Mouse (Mus musculus) splenic B cell, adult 2 months (primary cell): Measurements from ENCODE around the gene Stk36.
A peak's percentile ranks its signal among the peaks of the same experiment; 100 is the strongest.

Experiments used
- DNase-seq: peaks from one replicate; pipeline ENCODE4 v3.0.0-alpha.2; 2011; ENCODE audit warnings: low read depth, low spot score
- H3K27me3 ChIP-seq: 2 replicates; pipeline ENCODE4 v1.6.1; 2012; ENCODE audit warnings: mild to moderate bottlenecking, low read length, moderate library complexity, mixed read lengths; ENCODE audit not compliant: control insufficient read depth, poor library complexity, insufficient read depth, severe bottlenecking
- H3K36me3 ChIP-seq: 2 replicates; pipeline ENCODE4 v1.6.1; 2012; ENCODE audit warnings: mild to moderate bottlenecking, low read length, moderate library complexity, mixed read lengths; ENCODE audit not compliant: control insufficient read depth, poor library complexity, insufficient read depth, severe bottlenecking

The Stk36 gene

DNA sequence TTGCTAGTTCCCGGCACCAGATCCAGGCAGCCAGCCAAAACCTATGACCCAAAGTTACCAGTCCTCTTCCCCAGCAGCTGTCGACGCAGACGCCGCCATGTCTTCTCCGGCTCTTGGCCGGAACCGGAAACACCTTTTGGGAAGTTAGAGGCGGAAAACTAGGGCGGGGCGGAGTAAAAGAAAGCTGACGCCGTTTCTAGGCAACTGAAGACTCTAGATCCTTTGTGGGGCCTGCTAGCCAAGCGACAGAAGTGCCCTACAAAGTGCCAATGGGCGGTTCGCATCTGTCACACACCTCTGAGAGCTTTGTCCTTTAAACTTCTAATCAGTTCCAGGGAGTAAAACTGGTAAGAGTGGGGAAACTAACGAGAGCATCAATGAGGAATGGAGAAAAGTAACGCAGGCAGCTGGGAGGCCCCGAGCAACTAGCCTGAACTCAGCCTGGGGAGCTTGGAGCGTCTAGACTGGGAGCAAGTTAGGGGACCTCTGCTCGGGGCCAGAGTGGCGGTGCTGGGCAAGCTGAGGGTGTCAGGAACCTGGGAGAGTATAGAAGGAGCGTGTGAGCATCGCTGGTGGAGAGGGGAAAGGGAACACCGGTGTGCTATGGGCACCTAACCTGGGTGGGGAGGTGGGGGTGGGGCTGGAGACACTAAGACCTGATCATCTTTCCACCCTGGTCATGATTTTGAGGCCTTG, at the start of gene Stk36, which contains the start of gene Rnf25:
Gene Stk36 (plus strand): TSS at position 179 of the 696 bp plus-strand sequence.
Gene Rnf25 (minus strand): TSS at position 131 of the 696 bp plus-strand sequence.
- Histone ChIP-seq H3K36me3 (peaks cover 5% of the 10 kb centered on the region; the same call in 1 of the 2 replicates), H3K27me3 (no peaks in the 10 kb centered on the region)
- DNase-seq: peak; percentile 85

DNA sequence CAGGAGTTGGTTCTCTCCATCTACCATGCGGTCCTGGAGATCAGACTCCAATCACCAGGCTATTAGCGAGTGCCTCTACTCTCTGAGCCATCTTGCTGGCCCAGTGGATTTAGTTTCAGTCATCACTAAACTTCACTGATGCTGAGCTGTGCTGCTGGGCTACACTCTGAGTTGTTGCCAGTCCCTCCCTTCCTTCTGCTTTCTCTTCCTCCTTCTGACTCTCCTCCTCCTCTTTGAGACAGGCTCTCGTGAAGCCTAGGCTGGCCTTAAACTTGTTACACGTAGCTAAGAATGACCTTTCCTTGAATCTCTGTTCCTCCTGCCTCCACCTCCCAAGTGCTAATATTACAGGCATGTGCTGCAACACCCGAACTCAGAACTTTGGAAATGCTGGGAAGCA, 42.2 kb upstream of the Stk36 start:
- Histone ChIP-seq H3K36me3 (no peaks in the 10 kb centered on the region), H3K27me3 (no peaks in the 10 kb centered on the region)
- no peak for DNase-seq

DNA sequence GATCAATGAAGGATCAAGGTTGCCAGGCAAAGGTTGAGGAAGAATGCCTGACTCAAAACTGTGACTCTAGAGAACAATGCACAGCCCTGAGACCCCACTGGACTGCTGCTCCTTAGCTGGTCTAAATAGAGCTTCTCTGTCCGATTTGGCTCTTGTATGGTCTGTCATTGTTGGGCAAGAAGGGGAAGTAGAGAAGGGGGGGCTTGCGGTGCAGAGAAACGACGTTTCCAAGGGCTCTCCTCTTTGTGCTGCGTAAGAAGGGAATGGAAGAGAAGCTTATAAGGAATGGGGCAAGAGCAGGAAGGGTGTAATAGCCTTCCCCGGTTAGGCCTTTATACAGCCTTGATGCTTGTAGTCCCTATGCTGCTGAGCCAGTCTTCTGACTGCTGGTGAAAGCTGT, 35.4 kb upstream of the Stk36 start:
- DNase-seq: no peak
- Histone ChIP-seq H3K36me3 (peaks cover 3% of the 10 kb centered on the region; the same call in 1 of the 2 replicates), H3K27me3 (no peaks in the 10 kb centered on the region)

DNA sequence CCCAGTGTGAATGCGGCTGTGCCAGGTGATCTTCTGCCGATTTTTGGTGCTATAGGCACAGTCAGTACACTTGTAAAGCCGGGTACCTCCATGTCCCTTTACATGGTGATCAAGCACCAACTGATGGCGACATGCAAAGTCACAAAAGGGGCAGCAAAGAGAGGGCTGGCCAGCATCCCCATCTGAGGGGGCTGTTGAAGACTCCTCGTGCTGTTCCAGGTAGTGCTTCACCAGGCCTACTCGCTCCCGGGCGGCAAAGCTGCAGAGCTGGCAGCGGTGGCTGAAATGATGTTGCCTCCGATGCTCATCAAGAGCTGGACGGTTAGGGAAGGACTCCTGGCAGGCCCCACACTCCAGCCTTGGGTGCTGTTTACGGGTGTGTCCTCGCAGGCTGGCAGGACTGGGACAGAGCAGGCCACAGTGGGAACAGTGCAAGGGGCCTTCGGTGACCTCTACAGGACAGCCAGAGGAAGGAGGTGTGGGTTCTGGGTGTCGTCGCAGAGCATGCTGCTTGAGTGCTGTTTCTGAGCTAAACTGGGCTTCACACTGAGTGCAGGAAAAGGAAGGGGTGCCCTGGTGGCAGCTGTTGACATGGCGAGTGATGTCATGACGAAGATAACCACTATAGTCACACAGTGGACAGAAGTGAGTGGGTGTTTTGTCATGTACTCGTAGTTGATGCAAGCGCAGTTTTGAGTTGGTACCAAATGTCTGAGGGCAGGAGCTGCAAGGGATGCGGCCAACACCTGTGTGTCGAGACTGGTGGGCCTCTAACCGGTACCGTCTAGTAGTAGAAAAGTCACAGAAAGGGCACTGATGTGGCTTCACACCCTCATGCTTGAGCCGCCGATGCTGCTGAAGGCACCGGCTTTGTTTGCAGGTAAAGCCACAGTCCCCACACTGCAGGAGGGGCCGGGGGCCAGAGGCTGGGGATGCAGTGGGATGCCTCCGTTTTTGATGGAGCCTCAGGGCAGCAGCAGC, 31.2 kb upstream of the Stk36 start:
- no peak for DNase-seq
- Histone ChIP-seq H3K36me3 (peaks cover 13% of the 10 kb centered on the region), H3K27me3 (no peaks in the 10 kb centered on the region)

DNA sequence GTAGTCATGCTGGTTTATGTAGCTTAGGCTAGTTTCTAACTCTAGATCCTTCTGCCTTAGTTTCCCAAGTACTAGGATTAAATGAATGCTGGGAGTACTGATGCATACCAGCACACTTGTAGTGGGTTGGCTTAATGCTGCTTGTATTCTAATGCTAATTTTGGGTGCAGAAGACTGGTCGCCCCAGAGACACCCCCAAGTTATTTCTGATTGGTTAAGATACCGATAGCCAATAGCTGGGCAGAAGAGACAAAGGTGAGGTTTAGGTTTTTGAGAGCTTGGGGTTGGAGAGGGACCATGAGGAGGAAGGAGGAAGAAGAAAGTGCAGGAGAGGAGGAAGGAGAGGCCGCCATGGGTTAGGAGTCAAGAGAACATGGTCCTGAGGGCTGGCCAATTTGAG, 18.6 kb upstream of the Stk36 start:
- H3K36me3 ChIP-seq: peaks cover 7% of the 10 kb centered on the region
- no peaks in the 10 kb centered on the region; the same call in 1 of the 2 replicates for H3K27me3 ChIP-seq
- DNase-seq: no peak

DNA sequence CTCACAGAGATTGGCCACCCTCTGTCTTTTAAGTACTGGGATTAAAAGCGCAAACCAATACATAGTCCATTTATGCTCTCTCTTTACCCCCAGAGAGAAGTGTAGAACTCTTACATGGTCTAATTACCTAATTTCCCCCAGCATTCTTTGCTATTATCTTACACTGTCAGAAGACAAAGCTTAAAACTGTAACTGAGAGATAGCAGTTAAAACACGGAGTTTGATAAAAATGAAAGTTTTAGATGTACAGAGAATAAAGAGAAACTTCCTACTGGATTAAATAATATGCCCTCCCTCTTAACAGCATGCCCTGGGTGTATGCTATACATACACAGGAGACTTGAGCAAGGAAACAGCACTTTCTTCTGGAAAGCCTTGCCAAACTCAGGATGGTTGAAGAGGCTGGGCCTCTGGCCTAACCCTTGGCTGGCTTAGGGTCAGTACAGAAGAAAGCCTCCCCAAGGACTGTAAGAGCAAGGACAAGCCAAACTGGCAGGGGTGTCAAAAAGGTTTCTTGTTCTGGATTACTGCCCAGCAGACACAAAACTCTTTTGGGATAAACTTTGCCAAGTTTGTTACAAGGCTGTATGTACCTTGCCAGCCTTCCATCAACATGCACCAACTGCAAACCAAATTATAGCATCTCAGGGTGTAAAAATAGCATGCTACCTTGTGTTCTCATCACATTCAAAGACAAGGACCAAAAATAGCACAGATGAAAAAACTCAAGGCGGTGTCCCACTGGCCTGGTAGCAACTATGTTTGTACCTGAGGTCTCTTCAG, 16.4 kb upstream of the Stk36 start:
- Histone ChIP-seq H3K27me3 (no peaks in the 10 kb centered on the region), H3K36me3 (no peaks in the 10 kb centered on the region; the same call in none of the 2 replicates)
- DNase-seq: no peak

DNA sequence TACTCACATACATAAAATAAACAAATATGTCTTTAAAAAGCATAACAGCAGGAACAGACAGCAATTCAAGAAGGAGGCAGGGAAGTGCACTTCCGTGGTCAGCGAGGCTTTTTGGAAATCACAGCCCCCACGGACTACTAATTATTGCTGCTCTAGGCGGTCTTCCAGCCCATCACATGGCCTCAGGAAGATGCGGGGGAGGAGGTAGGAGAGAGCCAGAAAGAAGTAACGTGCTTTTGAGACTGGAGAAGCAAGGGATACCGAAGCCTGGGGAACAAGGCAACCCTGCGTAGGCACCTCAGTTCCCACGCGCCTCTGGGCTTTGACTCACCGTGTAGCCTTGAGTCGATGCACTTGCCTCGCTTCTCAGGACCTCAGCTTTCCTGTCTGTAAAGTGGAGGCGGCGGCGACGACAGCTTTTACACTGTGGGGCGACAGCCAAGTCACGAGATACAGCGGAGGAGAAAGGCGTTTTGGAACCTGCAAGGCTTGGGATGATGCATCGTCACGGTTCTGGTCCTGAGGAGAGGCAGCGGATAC, 13.9 kb upstream of the Stk36 start:
- Histone ChIP-seq H3K36me3 (no peaks in the 10 kb centered on the region; the same call in 1 of the 2 replicates), H3K27me3 (no peaks in the 10 kb centered on the region)
- no peak for DNase-seq

DNA sequence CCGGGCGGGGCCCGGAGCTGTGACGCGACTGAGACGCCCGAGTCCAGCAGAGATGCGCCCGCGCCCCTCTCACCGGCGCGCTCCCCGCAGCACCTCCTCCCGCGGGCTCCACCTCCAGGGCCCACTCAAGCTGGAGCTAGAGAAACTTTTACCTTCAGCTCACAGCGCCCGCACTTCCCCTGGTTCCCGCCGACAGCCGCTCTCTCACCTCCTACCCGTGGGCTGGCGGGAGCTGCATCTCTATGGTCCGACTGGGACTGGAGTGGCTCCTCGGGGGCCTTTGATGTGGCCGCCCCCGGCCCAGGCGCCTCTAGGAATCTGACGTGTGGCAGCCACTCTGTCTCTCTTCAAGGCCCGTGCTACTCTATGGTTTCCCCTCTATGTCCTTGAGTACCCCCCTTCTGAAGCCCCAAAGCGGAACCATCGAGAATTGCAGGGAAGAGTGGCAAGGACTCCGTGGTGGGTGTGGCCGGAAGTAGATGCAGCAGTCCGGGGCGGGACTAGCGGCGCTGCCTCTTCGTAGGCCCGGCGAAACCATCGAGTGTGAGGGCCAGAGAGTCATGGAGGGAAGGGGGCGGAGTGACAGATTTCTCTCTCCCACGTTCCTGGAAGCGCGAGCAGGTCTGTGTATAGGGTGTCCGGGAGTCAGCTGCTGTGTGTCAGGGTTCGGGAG, 13.3 kb upstream of the Stk36 start, which contains the start of the genes Zfp142 and Bcs1l:
Gene Zfp142 (minus strand): TSS at position 474 of the 673 bp plus-strand sequence.
Gene Bcs1l (plus strand): TSS at position 517 of the 673 bp plus-strand sequence.
- Histone ChIP-seq H3K36me3 (no peaks in the 10 kb centered on the region; the same call in 1 of the 2 replicates), H3K27me3 (no peaks in the 10 kb centered on the region)

DNA sequence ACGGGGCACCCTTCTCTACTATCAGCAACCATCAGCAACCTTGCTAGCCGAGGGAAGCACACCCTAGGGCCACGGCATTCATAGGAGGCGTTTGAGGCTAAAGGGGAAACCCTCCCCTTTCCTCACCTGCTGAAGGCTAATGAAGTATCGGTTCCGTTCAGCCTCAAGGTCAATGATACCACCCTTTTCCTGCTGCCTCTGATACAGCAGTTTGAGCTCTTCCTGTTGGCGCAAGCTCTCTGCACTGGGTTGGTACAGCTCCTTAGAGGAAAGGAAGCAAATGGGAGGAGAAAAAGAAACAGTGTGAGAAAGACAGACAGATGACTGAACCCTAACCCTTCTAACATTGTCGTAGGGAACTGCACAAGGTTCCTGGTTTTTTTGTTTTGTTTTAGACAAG, 6.8 kb upstream of the Stk36 start:
- no peaks in the 10 kb centered on the region for H3K27me3 ChIP-seq
- no peak for DNase-seq
- peaks cover 15% of the 10 kb centered on the region for H3K36me3 ChIP-seq

More for the DNA sequence above, 13.3 kb upstream of the Stk36 start, which contains the start of the genes Zfp142 and Bcs1l:
- DNase-seq: peak; percentile 97

DNA sequence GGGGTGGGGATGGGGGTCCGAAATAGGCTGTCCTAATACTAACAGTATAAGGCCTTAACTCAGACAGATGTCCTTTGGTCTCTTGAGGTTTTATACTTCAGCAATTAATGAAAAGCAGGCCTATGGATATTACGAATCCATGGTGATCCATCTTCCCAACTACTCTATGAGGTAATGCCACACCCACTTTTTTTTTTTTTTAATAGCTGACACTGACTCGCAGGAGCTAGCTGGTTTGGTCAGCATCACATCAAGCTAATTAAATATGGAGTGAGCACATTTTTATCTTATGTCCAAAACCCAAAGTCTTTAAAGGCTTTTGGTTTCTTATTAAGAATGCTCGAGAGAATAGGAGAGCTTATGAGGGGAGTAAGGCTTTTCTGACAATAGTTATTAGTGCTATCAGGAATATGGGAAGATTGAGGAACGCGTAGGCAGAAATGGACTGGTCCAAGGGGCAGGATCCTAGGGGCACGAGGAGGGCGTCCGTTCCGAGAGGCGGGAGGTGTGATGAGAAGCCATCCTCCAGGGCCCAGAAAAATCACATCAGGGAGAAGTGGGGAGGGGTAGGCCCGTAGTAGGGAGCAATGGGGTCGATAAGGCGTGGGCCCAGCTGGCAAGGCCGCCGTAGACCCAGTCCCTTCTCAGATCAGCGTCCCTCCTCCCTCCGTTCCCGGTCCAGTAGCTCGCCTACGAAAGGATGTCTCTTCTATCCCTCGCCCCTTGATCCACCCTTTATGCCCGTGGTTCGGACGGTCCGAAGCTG, 561 bp upstream of the Stk36 start:
- Histone ChIP-seq H3K36me3 (peaks cover 7% of the 10 kb centered on the region; the same call in 1 of the 2 replicates), H3K27me3 (no peaks in the 10 kb centered on the region)
- DNase-seq: no peak

DNA sequence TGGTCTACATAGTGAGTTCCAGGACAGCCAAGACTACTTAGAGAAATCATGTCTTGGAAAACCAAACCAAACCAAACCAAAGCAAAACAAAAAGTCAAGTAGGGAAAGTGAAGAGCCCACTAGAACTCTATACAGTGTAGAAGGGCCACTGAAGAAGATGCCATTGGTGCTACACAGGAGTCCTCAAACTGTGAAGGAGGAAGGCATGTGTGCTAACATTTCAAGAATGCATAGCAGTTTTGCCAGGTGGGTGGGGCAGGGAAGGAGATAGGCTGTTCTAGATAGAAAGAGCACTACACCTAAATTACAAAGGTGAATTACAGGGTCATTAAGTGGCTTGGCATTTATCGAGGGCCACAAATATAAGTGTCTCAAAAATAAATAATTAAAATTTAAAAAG, 22.9 kb downstream of the Stk36 start:
- DNase-seq: no peak
- Histone ChIP-seq H3K36me3 (no peaks in the 10 kb centered on the region), H3K27me3 (no peaks in the 10 kb centered on the region)

DNA sequence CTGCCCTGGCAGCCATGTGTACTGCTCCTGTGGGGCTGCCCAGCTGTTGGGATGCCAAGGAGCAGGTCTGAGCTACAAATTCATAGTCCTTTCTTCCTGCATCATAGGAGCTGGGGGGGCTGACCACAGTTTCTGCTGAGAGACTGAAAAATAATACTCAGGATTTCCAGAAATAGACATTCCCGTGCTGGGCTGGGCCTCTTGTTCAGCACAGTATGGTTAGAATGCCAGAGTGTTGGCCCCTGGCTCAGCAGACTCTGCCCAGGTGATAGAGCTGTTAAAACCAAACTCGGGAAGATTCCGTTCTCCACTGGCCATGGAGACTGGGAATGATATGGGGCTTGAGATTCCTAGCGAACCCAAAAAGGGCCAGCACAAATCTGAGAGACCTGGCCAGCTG, 24.8 kb downstream of the Stk36 start:
- no peaks in the 10 kb centered on the region for H3K27me3 ChIP-seq
- H3K36me3 ChIP-seq: no peaks in the 10 kb centered on the region
- no peak for DNase-seq

DNA sequence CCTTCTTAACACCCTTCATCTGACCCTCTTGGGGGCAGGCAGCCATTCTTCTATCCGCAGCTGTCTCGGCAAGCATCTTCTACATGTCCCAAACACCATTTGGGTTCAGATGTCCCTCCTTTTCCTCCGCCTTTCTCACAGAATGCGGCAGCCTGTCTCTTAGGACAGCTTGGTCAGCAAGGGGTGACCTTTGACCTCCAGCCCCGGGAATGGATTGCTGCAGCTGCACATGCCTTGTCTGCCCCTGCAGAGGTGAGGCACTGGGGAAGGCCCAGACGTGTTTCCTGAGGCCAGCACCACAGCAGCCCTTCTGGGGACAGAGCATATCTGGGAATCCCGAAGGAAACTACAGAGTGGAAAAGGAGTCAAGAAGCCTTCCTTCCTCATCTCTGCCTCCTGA, 26.8 kb downstream of the Stk36 start:
- no peaks in the 10 kb centered on the region for H3K27me3 ChIP-seq
- no peaks in the 10 kb centered on the region for H3K36me3 ChIP-seq
- DNase-seq: no peak
